Comparison of ENCODE assay signal across 25 mouse cellular contexts in the genomic region with DNA sequence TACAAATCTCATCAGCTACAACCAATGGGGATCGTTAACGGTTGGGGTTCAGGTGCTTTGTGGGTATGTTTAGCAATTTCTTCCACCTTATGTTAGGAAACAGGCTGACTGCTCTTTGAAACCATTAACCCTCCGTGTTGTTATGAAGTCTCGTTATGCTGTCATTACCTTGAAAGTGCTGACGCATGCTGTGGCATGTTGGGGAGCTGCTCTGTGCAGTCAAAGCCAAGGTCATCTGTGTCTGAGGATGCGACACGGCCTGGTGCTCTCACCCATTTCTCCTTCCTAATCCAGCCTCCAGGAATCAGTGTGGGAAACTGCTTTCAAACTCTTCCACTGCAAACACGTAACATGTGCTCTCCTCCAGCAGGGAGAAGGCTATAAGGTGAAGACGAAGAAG.
"Had no signal": no experiment of that assay in that cellular context is flagged by ENCODE, and none has a peak within 500 bp of the region (broad histone marks: within the 10 kb centered on the region; RNA-seq: fewer than 3 reads in every experiment).

No protein-coding gene starts in this region.

- DNase-seq: gastrocnemius, postnatal 25 days; heart, adult 2 months; heart, postnatal 10 days; heart, postnatal 4 days; kidney, adult 18-20 months; kidney, adult 8-10 months; kidney, postnatal 10 days; kidney, postnatal 25 days; kidney, postnatal 4 days; liver had no signal

- H3K36me3 ChIP-seq: intestine, embryonic 15.5 days had no signal

- ATAC-seq: hindbrain, embryonic 16.5 days; inflammation-experienced regulatory T-cells, adult 6 months; intestine, embryonic 15.5 days; intestine, postnatal 0 days; liver, embryonic 12.5 days had no signal

- H3K27me3 ChIP-seq: heart, embryonic 12.5 days; hindbrain, embryonic 12.5 days; intestine, embryonic 15.5 days; limb, embryonic 12.5 days; liver, embryonic 12.5 days had no signal

- H3K4me1 ChIP-seq: heart, embryonic 10.5 days; hindbrain, embryonic 12.5 days; intestine, embryonic 15.5 days; liver, embryonic 12.5 days had no signal

- H3K9me3 ChIP-seq: heart, embryonic 10.5 days; hindbrain, embryonic 12.5 days; intestine, embryonic 15.5 days; limb, embryonic 10.5 days; limb, embryonic 12.5 days; liver, embryonic 12.5 days had no signal

- H3K27ac ChIP-seq: heart, adult 2 months; heart, embryonic 10.5 days; hindbrain, embryonic 10.5 days; hindbrain, embryonic 12.5 days; hindbrain, embryonic 14.5 days; intestine, embryonic 15.5 days; layer of hippocampus, adult 2 months; left cerebral cortex, adult 2 months; limb, embryonic 10.5 days; limb, embryonic 12.5 days; liver, embryonic 12.5 days; liver, embryonic 14.5 days had no signal

- H3K9ac ChIP-seq: heart, embryonic 12.5 days; hindbrain, embryonic 12.5 days; hindbrain, embryonic 14.5 days; intestine, embryonic 15.5 days; limb, embryonic 12.5 days; liver, embryonic 12.5 days; liver, embryonic 14.5 days had no signal

- H3K4me3 ChIP-seq: heart, adult 2 months; heart, embryonic 10.5 days; heart, embryonic 12.5 days; hindbrain, embryonic 10.5 days; hindbrain, embryonic 12.5 days; intestine, embryonic 15.5 days; layer of hippocampus, adult 2 months; left cerebral cortex, adult 2 months; limb, embryonic 10.5 days; limb, embryonic 12.5 days; liver, embryonic 12.5 days had no signal

- H3K4me2 ChIP-seq: heart, embryonic 12.5 days; hindbrain, embryonic 12.5 days; hindbrain, embryonic 14.5 days; intestine, embryonic 15.5 days; limb, embryonic 12.5 days; liver, embryonic 12.5 days had no signal
